Mouse (Mus musculus): ENCODE measurements at regions not wholly inside any gene's neighbourhood (a gene's known extent, or its start where the extent isn't known, plus 50 kb on each side); places are given as distances from the start of the nearest gene placed in this dataset.

- Histone ChIP-seq H3K4me3 (ENCODE audit: low read depth, low read length) (no peak overlapping the region), H3K27me3 (ENCODE audit: control insufficient read depth, insufficient read depth, low read length) (no peaks in the 10 kb centered on the region), H3K4me2 (ENCODE audit: low read depth, low read length, severe bottlenecking) (no peak overlapping the region), H3K36me3 (ENCODE audit: control insufficient read depth, insufficient read depth, low read length) (no peaks in the 10 kb centered on the region), H3K27ac (ENCODE audit: low read depth, low read length) (no peak overlapping the region), H3K4me1 (replicated peaks; ENCODE audit: control insufficient read depth, insufficient read depth, low read length) (no peaks in the 10 kb centered on the region), H3K9ac (ENCODE audit: low read length) (no peak overlapping the region), H3K9me3 (ENCODE audit: control insufficient read depth, low read length) (no peaks in the 10 kb centered on the region)
- DNase-seq (ENCODE audit: low spot score) (no peak), ATAC-seq (replicated peaks; ENCODE audit: low FRiP score) (no peak)
- 86% methylated on average over 1 of the region's 1 CpGs for WGBS
Measured at GRCm38 (mm10) chr5:12191681-12192080, 191.5 kb upstream of the Sema3d start.

- no peak overlapping the region for H3K4me2 ChIP-seq (ENCODE audit: low read depth, low read length, severe bottlenecking)
- no peak for DNase-seq (ENCODE audit: low spot score)
- no peak overlapping the region for H3K9ac ChIP-seq (ENCODE audit: low read length)
- no peaks in the 10 kb centered on the region for H3K36me3 ChIP-seq (ENCODE audit: control insufficient read depth, insufficient read depth, low read length)
- H3K27me3 ChIP-seq (ENCODE audit: control insufficient read depth, insufficient read depth, low read length): no peaks in the 10 kb centered on the region
- 43% methylated on average over 1 of the region's 1 CpGs for WGBS
- no peaks in the 10 kb centered on the region for H3K9me3 ChIP-seq (ENCODE audit: control insufficient read depth, low read length)
- ATAC-seq (replicated peaks; ENCODE audit: low FRiP score): no peak
- no peak overlapping the region for H3K27ac ChIP-seq (ENCODE audit: low read depth, low read length)
- H3K4me3 ChIP-seq (ENCODE audit: low read depth, low read length): no peak overlapping the region
- no peaks in the 10 kb centered on the region for H3K4me1 ChIP-seq (replicated peaks; ENCODE audit: control insufficient read depth, insufficient read depth, low read length)
Measured at GRCm38 (mm10) chr5:12207452-12207851, 175.7 kb upstream of the Sema3d start.

- Histone ChIP-seq H3K9ac (ENCODE audit: low read length) (no peak overlapping the region), H3K9me3 (ENCODE audit: control insufficient read depth, low read length) (no peaks in the 10 kb centered on the region), H3K4me2 (ENCODE audit: low read depth, low read length, severe bottlenecking) (no peak overlapping the region), H3K36me3 (ENCODE audit: control insufficient read depth, insufficient read depth, low read length) (no peaks in the 10 kb centered on the region), H3K27me3 (ENCODE audit: control insufficient read depth, insufficient read depth, low read length) (no peaks in the 10 kb centered on the region), H3K4me3 (ENCODE audit: low read depth, low read length) (no peak overlapping the region), H3K4me1 (replicated peaks; ENCODE audit: control insufficient read depth, insufficient read depth, low read length) (no peaks in the 10 kb centered on the region), H3K27ac (ENCODE audit: low read depth, low read length) (no peak overlapping the region)
- 69% methylated on average over 1 of the region's 1 CpGs for WGBS
- DNase-seq (ENCODE audit: low spot score) (no peak), ATAC-seq (replicated peaks; ENCODE audit: low FRiP score) (no peak)
Measured at GRCm38 (mm10) chr5:12209631-12210030, 173.6 kb upstream of the Sema3d start.

- Histone ChIP-seq H3K9ac (ENCODE audit: low read length) (no peak overlapping the region), H3K27ac (ENCODE audit: low read depth, low read length) (no peak overlapping the region), H3K9me3 (ENCODE audit: control insufficient read depth, low read length) (no peaks in the 10 kb centered on the region), H3K27me3 (ENCODE audit: control insufficient read depth, insufficient read depth, low read length) (no peaks in the 10 kb centered on the region), H3K4me2 (ENCODE audit: low read depth, low read length, severe bottlenecking) (no peak overlapping the region), H3K36me3 (ENCODE audit: control insufficient read depth, insufficient read depth, low read length) (no peaks in the 10 kb centered on the region), H3K4me3 (ENCODE audit: low read depth, low read length) (no peak overlapping the region), H3K4me1 (replicated peaks; ENCODE audit: control insufficient read depth, insufficient read depth, low read length) (no peaks in the 10 kb centered on the region)
- DNase-seq (ENCODE audit: low spot score): no peak
- ATAC-seq (replicated peaks; ENCODE audit: low FRiP score): no peak
- WGBS: 88% methylated on average over 3 of the region's 3 CpGs
Measured at GRCm38 (mm10) chr5:12213448-12213847, 169.7 kb upstream of the Sema3d start.

GRCm38 (mm10) chr5:12219424-12220107 lies 163.6 kb upstream of the Sema3d start:
- H3K4me2 ChIP-seq (ENCODE audit: low read depth, low read length, severe bottlenecking): no peak overlapping the region
- 87% methylated on average over 2 of the region's 2 CpGs for WGBS
- H3K4me1 ChIP-seq (replicated peaks; ENCODE audit: control insufficient read depth, insufficient read depth, low read length): no peaks in the 10 kb centered on the region
- ATAC-seq (replicated peaks; ENCODE audit: low FRiP score) (no peak), DNase-seq (ENCODE audit: low spot score) (no peak)
- H3K27me3 ChIP-seq (ENCODE audit: control insufficient read depth, insufficient read depth, low read length): no peaks in the 10 kb centered on the region
- no peak overlapping the region for H3K4me3 ChIP-seq (ENCODE audit: low read depth, low read length)
- no peak overlapping the region for H3K27ac ChIP-seq (ENCODE audit: low read depth, low read length)
- H3K9me3 ChIP-seq (ENCODE audit: control insufficient read depth, low read length): no peaks in the 10 kb centered on the region
- no peak overlapping the region for H3K9ac ChIP-seq (ENCODE audit: low read length)
- no peaks in the 10 kb centered on the region for H3K36me3 ChIP-seq (ENCODE audit: control insufficient read depth, insufficient read depth, low read length)

- Histone ChIP-seq H3K9me3 (ENCODE audit: control insufficient read depth, low read length) (no peaks in the 10 kb centered on the region), H3K27me3 (ENCODE audit: control insufficient read depth, insufficient read depth, low read length) (no peaks in the 10 kb centered on the region), H3K4me3 (ENCODE audit: low read depth, low read length) (no peak overlapping the region), H3K4me1 (replicated peaks; ENCODE audit: control insufficient read depth, insufficient read depth, low read length) (no peaks in the 10 kb centered on the region), H3K36me3 (ENCODE audit: control insufficient read depth, insufficient read depth, low read length) (no peaks in the 10 kb centered on the region), H3K9ac (ENCODE audit: low read length) (no peak overlapping the region), H3K4me2 (ENCODE audit: low read depth, low read length, severe bottlenecking) (no peak overlapping the region), H3K27ac (ENCODE audit: low read depth, low read length) (no peak overlapping the region)
- WGBS: 95% methylated on average over 1 of the region's 1 CpGs
- DNase-seq (ENCODE audit: low spot score) (no peak), ATAC-seq (replicated peaks; ENCODE audit: low FRiP score) (no peak)
Measured at GRCm38 (mm10) chr5:12222622-12223021, 160.6 kb upstream of the Sema3d start.

- Histone ChIP-seq H3K27ac (ENCODE audit: low read depth, low read length) (no peak overlapping the region), H3K36me3 (ENCODE audit: control insufficient read depth, insufficient read depth, low read length) (no peaks in the 10 kb centered on the region), H3K9ac (ENCODE audit: low read length) (no peak overlapping the region), H3K4me1 (replicated peaks; ENCODE audit: control insufficient read depth, insufficient read depth, low read length) (no peaks in the 10 kb centered on the region), H3K4me2 (ENCODE audit: low read depth, low read length, severe bottlenecking) (no peak overlapping the region), H3K4me3 (ENCODE audit: low read depth, low read length) (no peak overlapping the region), H3K9me3 (ENCODE audit: control insufficient read depth, low read length) (no peaks in the 10 kb centered on the region), H3K27me3 (ENCODE audit: control insufficient read depth, insufficient read depth, low read length) (no peaks in the 10 kb centered on the region)
- no peak for DNase-seq (ENCODE audit: low spot score)
- ATAC-seq (replicated peaks; ENCODE audit: low FRiP score): no peak
- WGBS: 73% methylated on average over 5 of the region's 5 CpGs
Measured at GRCm38 (mm10) chr5:12233377-12234096, 149.6 kb upstream of the Sema3d start.

- no peak overlapping the region for H3K9ac ChIP-seq (ENCODE audit: low read length)
- H3K36me3 ChIP-seq (ENCODE audit: control insufficient read depth, insufficient read depth, low read length): no peaks in the 10 kb centered on the region
- H3K9me3 ChIP-seq (ENCODE audit: control insufficient read depth, low read length): no peaks in the 10 kb centered on the region
- H3K4me3 ChIP-seq (ENCODE audit: low read depth, low read length): no peak overlapping the region
- ATAC-seq (replicated peaks; ENCODE audit: low FRiP score) (no peak), DNase-seq (ENCODE audit: low spot score) (no peak)
- no peaks in the 10 kb centered on the region for H3K4me1 ChIP-seq (replicated peaks; ENCODE audit: control insufficient read depth, insufficient read depth, low read length)
- H3K27ac ChIP-seq (ENCODE audit: low read depth, low read length): no peak overlapping the region
- H3K4me2 ChIP-seq (ENCODE audit: low read depth, low read length, severe bottlenecking): no peak overlapping the region
- 86% methylated on average over 9 of the region's 9 CpGs for WGBS
- no peaks in the 10 kb centered on the region for H3K27me3 ChIP-seq (ENCODE audit: control insufficient read depth, insufficient read depth, low read length)
Measured at GRCm38 (mm10) chr5:12243179-12243805, 139.9 kb upstream of the Sema3d start.
